9 mouse cellular contexts compared by ENCODE assay signal in genomic region chr9:54500832-54501452, GRCm38 (mm10). TPM values are rescaled to one million over a fixed set of nuclear protein-coding genes. Genes with fewer than 3 reads are reported as not detected.
DNase-seq lines count a peak whose midpoint lies in the region; ATAC-seq and TF ChIP-seq lines count a peak whose summit lies in the region.
"Had no signal": no experiment of that assay in that cellular context is flagged by ENCODE, and none has a peak within 500 bp of the region (broad histone marks: within the 10 kb centered on the region; RNA-seq: fewer than 3 reads in every experiment).

No protein-coding gene starts in this region.

- ATAC-seq in liver, embryonic 14.5 days (ENCODE audit: insufficient read depth), result peak; percentile 13; the same call in 1 of the 2 replicates
- peak; percentile 75; the same call in 1 of the 2 replicates for ATAC-seq in neural tube, embryonic 14.5 days (ENCODE audit: low read depth)

- no peaks in the 10 kb centered on the region for H3K9me3 ChIP-seq in CH12.LX (replicated peaks; ENCODE audit: low read length)
- H3K9me3 ChIP-seq in liver, embryonic 14.5 days (ENCODE audit: control insufficient read depth, low read length), result no peaks in the 10 kb centered on the region
- H3K9me3 ChIP-seq in neural tube, embryonic 14.5 days (ENCODE audit: control insufficient read depth, low read length), result no peaks in the 10 kb centered on the region

- TF ChIP-seq CTCF in CH12.LX (conservative IDR thresholded peaks at IDR 0.05 in 1 of 2, IDR thresholded peaks at IDR 0.05 in 1 of 2; ENCODE audit: low read depth in 2 of 2, low read length in 2 of 2), result no peak
- TF ChIP-seq CTCF in liver, embryonic 14.5 days (IDR thresholded peaks at IDR 0.05; ENCODE audit: low read depth), result no peak

- TF ChIP-seq POLR2A in CH12.LX (IDR thresholded peaks at IDR 0.05; ENCODE audit: low read depth, low read length), result no peak

- in situ Hi-C loops in CH12.LX (cut with MboI; ENCODE audit: low pct_ligation_motif_present, low pct_unique_long_range_greater_than_20kb, low sequenced_read_pairs), result no loop called here

- H3K79me2 ChIP-seq in CH12.LX (replicated peaks; ENCODE audit: control insufficient read depth, extremely low read depth, insufficient read depth, poor library complexity, severe bottlenecking), result peaks cover 14% of the 10 kb centered on the region

- peak overlapping the region; percentile 86 for H3K9ac ChIP-seq in CH12.LX (ENCODE audit: insufficient read depth, low read depth)
- no peak overlapping the region; the same call in 1 of the 2 replicates for H3K9ac ChIP-seq in liver, embryonic 14.5 days (replicated peaks)
- peak overlapping the region; percentile 93 for H3K9ac ChIP-seq in neural tube, embryonic 14.5 days (replicated peaks; ENCODE audit: low read depth, low read length)

- peaks cover 3 to 28% of the 10 kb centered on the region in 2 experiments for H3K4me1 ChIP-seq in CH12.LX (ENCODE audit: control insufficient read depth in 1 of 2, insufficient read depth in 2 of 2)
- 0 out of 4 replicates have a peak, but pooled peaks cover 0 to 2% of the 10 kb centered on the region in 2 experiments for H3K4me1 ChIP-seq in liver, embryonic 14.5 days (replicated peaks; ENCODE audit: control insufficient read depth in 2 of 2, insufficient read depth in 2 of 2, low read length in 1 of 2)
- H3K4me1 ChIP-seq in neural tube, embryonic 14.5 days (ENCODE audit: control insufficient read depth, insufficient read depth, low read length), result peaks cover 18% of the 10 kb centered on the region

- H3K36me3 ChIP-seq in CH12.LX (replicated peaks in 1 of 2; ENCODE audit: control insufficient read depth in 1 of 2, insufficient read depth in 1 of 2, low read length in 1 of 2), result peaks cover 0 to 3% of the 10 kb centered on the region in 2 experiments
- no peaks in the 10 kb centered on the region for H3K36me3 ChIP-seq in liver, embryonic 14.5 days (replicated peaks; ENCODE audit: control insufficient read depth, insufficient read depth, low read depth)
- H3K36me3 ChIP-seq in neural tube, embryonic 14.5 days (ENCODE audit: control insufficient read depth, insufficient read depth, low read length), result no peaks in the 10 kb centered on the region

- WGBS in liver, embryonic 14.5 days (ENCODE audit: insufficient replicate concordance), result under 1% methylated on average over 43 of the region's 43 CpGs
- WGBS in neural tube, embryonic 14.5 days, result under 1% methylated on average over 42 of the region's 43 CpGs

- dilution Hi-C loops in CH12.LX (cut with MboI; ENCODE audit: extremely low pct_ligation_motif_present, extremely low pct_unique_long_range_greater_than_20kb, low sequenced_read_pairs), result no loop called here

- H3K4me2 ChIP-seq in CH12.LX (ENCODE audit: insufficient read depth, low read depth, poor library complexity, severe bottlenecking), result peak overlapping the region; percentile 8
- H3K4me2 ChIP-seq in liver, embryonic 14.5 days (ENCODE audit: low read depth), result peak overlapping the region; percentile 79
- peak overlapping the region; percentile 62 for H3K4me2 ChIP-seq in neural tube, embryonic 14.5 days (ENCODE audit: low read depth, low read length)

- H3K27me3 ChIP-seq in CH12.LX (replicated peaks), result no peaks in the 10 kb centered on the region
- peaks cover 26% of the 10 kb centered on the region for H3K27me3 ChIP-seq in liver, embryonic 14.5 days (ENCODE audit: control insufficient read depth, insufficient read depth, low read length)
- H3K27me3 ChIP-seq in neural tube, embryonic 14.5 days (ENCODE audit: control insufficient read depth, insufficient read depth, low read length), result no peaks in the 10 kb centered on the region

- no peak for TF ChIP-seq RAD21 in CH12.LX (IDR thresholded peaks at IDR 0.05; ENCODE audit: low read depth, low read length)

- H3K4me3 ChIP-seq in CH12.LX (replicated peaks in 1 of 3; ENCODE audit: low read depth in 2 of 3, low read length in 2 of 3, poor library complexity in 1 of 3), result peak overlapping the region; percentile 59 to 94 (median 82)
- peak overlapping the region; percentile 58 to 65 for H3K4me3 ChIP-seq in liver, embryonic 14.5 days (ENCODE audit: insufficient read depth in 1 of 2, low read depth in 2 of 2, low read length in 2 of 2)
- H3K4me3 ChIP-seq in neural tube, embryonic 14.5 days (ENCODE audit: low read depth, low read length), result peak overlapping the region; percentile 81

- no peak for TF ChIP-seq EP300 in CH12.LX (IDR thresholded peaks at IDR 0.05; ENCODE audit: low read length)
- TF ChIP-seq EP300 in liver, embryonic 14.5 days (IDR thresholded peaks at IDR 0.05; ENCODE audit: low read depth), result no peak

- peak overlapping the region; percentile 59 for H3K27ac ChIP-seq in CH12.LX (ENCODE audit: insufficient read depth, low read depth)
- H3K27ac ChIP-seq in liver, embryonic 14.5 days, result no peak overlapping the region
- H3K27ac ChIP-seq in neural tube, embryonic 14.5 days (ENCODE audit: low read depth, low read length), result peak overlapping the region; percentile 86

- peak; percentile 20 for DNase-seq in adrenal gland, adult 8-10 months
- DNase-seq in adrenal gland, adult (ENCODE audit: inconsistent age in 2 of 2, low spot score in 1 of 2), result no peak
- peak; percentile 44 for DNase-seq in CH12.LX (ENCODE audit: extremely low read depth)
- DNase-seq in cerebellum, postnatal 10 days, result peak; percentile 79 to 83
- peak; percentile 41 for DNase-seq in gastrocnemius, postnatal 10 days
- peak; percentile 36 to 47 for DNase-seq in kidney, adult 8-10 months
- DNase-seq in liver, embryonic 14.5 days (ENCODE audit: low read depth in 3 of 3, low spot score in 3 of 3), result no peak

TF ChIP-seq in CH12.LX, 34 proteins besides CTCF, POLR2A, EP300 and RAD21 (continues in another document):
- TF ChIP-seq MXI1 (IDR thresholded peaks at IDR 0.05; ENCODE audit: low read depth, low read length) (no peak), IRF4 (IDR thresholded peaks at IDR 0.05; ENCODE audit: low read depth, low read length) (peak; percentile 37; the same call in 1 of the 2 replicates), SIN3A (IDR thresholded peaks at IDR 0.05; ENCODE audit: low read length) (peak; percentile 83), NRF1 (IDR thresholded peaks at IDR 0.05; ENCODE audit: low read depth, low read length) (no peak), BHLHE40 (IDR thresholded peaks at IDR 0.05; ENCODE audit: low read depth, low read length) (no peak), ETS1 (conservative IDR thresholded peaks at IDR 0.05; ENCODE audit: low read depth, low read length) (no peak; the same call in 1 of the 2 replicates), MEF2A (IDR thresholded peaks at IDR 0.05; ENCODE audit: borderline replicate concordance, low read depth, low read length) (no peak), JUND (conservative IDR thresholded peaks at IDR 0.05; ENCODE audit: low read depth, low read length) (no peak), CHD1 (IDR thresholded peaks at IDR 0.05; ENCODE audit: low read depth, low read length) (peak; percentile 75; the same call in 1 of the 2 replicates), MAX (IDR thresholded peaks at IDR 0.05; ENCODE audit: low read length) (0 out of 2 replicates have a peak, but pooled peaks have one; percentile 48), TCF12 (IDR thresholded peaks at IDR 0.05; ENCODE audit: low read depth, low read length) (no peak), ZNF384 (IDR thresholded peaks at IDR 0.05; ENCODE audit: low read depth, low read length) (peak; percentile 27; the same call in 1 of the 2 replicates), UBTF (IDR thresholded peaks at IDR 0.05; ENCODE audit: low read depth, low read length) (peak; percentile 80; the same call in 1 of the 2 replicates), HCFC1 (IDR thresholded peaks at IDR 0.05; ENCODE audit: low read depth, low read length) (peak; percentile 12; the same call in 1 of the 2 replicates), PAX5 (IDR thresholded peaks at IDR 0.05; ENCODE audit: low read length) (no peak), MYC (IDR thresholded peaks at IDR 0.05; ENCODE audit: low read depth, low read length) (no peak), RCOR1 (conservative IDR thresholded peaks at IDR 0.05; ENCODE audit: low read depth, low read length) (0 out of 2 replicates have a peak, but pooled peaks have one; percentile 52), USF1 (IDR thresholded peaks at IDR 0.05; ENCODE audit: low read depth, low read length) (no peak), ZMIZ1 (IDR thresholded peaks at IDR 0.05; ENCODE audit: low read depth, low read length) (0 out of 2 replicates have a peak, but pooled peaks have one; percentile 27), POLR2AphosphoS2 (IDR thresholded peaks at IDR 0.05; ENCODE audit: low read depth, low read length) (no peak), MAZ (IDR thresholded peaks at IDR 0.05; ENCODE audit: low read depth, low read length) (0 out of 2 replicates have a peak, but pooled peaks have one; percentile 35), NELFE (IDR thresholded peaks at IDR 0.05; ENCODE audit: low read depth, low read length) (peak; percentile 33; the same call in 1 of the 2 replicates)

RNA-seq across cellular contexts. Expression of gene Dmxl2, which starts 0.5 kb away (rescaled TPM):
- total RNA-seq in adrenal gland, adult 8-10 months (2022), result 10 to 100 TPM; 16.2 to 39.4 (median 24.3) TPM
- total RNA-seq in CH12.LX (2012; rRNA removed), result 20.1 and 23.7 TPM in 2 replicates
- 21.8 and 24.2 TPM in 2 replicates for total RNA-seq in CH12.LX (2014; rRNA removed)
- polyA plus RNA-seq in CH12.LX (2012; ENCODE audit: insufficient read length, low read depth), result 22.5 and 26.6 TPM in 2 replicates
- total RNA-seq in gastrocnemius, postnatal 10 days (2021), result 1 to 10 TPM; 5.5 to 7.0 TPM
- 0.92 and 0.99 TPM in 2 replicates for polyA plus RNA-seq in liver, embryonic 14.5 days (2012; rRNA removed)
- 0.78 and 0.98 TPM in 2 replicates for polyA plus RNA-seq in liver, embryonic 14.5 days (2014; fragmentation: Nextera tagmentation; extraction: Ambion mirVana)
- 72.6 and 104 TPM in 2 replicates for polyA plus RNA-seq in neural tube, embryonic 14.5 days (2014; fragmentation: Nextera tagmentation; extraction: Ambion mirVana)

RNA-seq across cellular contexts. Expression of gene Sh2d7, which starts 37.8 kb away (rescaled TPM):
- total RNA-seq in adrenal gland, adult 8-10 months (2022), result not detected
- total RNA-seq in CH12.LX (2012; rRNA removed), result 0.81 and 0.84 TPM in 2 replicates
- total RNA-seq in CH12.LX (2014; rRNA removed), result 0.83 and 0.90 TPM in 2 replicates
- polyA plus RNA-seq in CH12.LX (2012; ENCODE audit: insufficient read length, low read depth), result 0.52 and 0.56 TPM in 2 replicates
- not detected for total RNA-seq in gastrocnemius, postnatal 10 days (2021)
- not detected in 2 replicates for polyA plus RNA-seq in liver, embryonic 14.5 days (2012; rRNA removed)
- not detected in 2 replicates for polyA plus RNA-seq in liver, embryonic 14.5 days (2014; fragmentation: Nextera tagmentation; extraction: Ambion mirVana)
- not detected in 2 replicates for polyA plus RNA-seq in neural tube, embryonic 14.5 days (2014; fragmentation: Nextera tagmentation; extraction: Ambion mirVana)
- polyA plus RNA-seq: gonadal fat pad, adult 2 months had no signal

RNA-seq across cellular contexts. Expression of gene Cib2, which starts 59.1 kb away (rescaled TPM):
- total RNA-seq in adrenal gland, adult 8-10 months (2022), result 10 to 100 TPM; 26.1 to 39.4 (median 33.3) TPM
- 2.0 and 2.1 TPM in 2 replicates for total RNA-seq in CH12.LX (2012; rRNA removed)
- 3.3 and 3.4 TPM in 2 replicates for total RNA-seq in CH12.LX (2014; rRNA removed)
- 2.3 and 3.5 TPM in 2 replicates for polyA plus RNA-seq in CH12.LX (2012; ENCODE audit: insufficient read length, low read depth)
- 10 to 100 TPM; 23.6 to 23.9 TPM for total RNA-seq in gastrocnemius, postnatal 10 days (2021)
- polyA plus RNA-seq in liver, embryonic 14.5 days (2012; rRNA removed), result 0.84 and 0.86 TPM in 2 replicates
- polyA plus RNA-seq in liver, embryonic 14.5 days (2014; fragmentation: Nextera tagmentation; extraction: Ambion mirVana), result 1.8 and 2.2 TPM in 2 replicates
- polyA plus RNA-seq in neural tube, embryonic 14.5 days (2014; fragmentation: Nextera tagmentation; extraction: Ambion mirVana), result 67.5 and 80.4 TPM in 2 replicates

Comparison
In these comparisons a context has a peak if more than half of its experiments do, and no peak if none do; other contexts are left out.
1. DNase-seq: peak in adrenal gland, adult 8-10 months (single experiment), CH12.LX (single experiment), cerebellum, postnatal 10 days (2 of 2), gastrocnemius, postnatal 10 days (single experiment) and kidney, adult 8-10 months (2 of 2); none in adrenal gland, adult (0 of 2) and liver, embryonic 14.5 days (0 of 3).
2. H3K4me2 ChIP-seq: peak in every context shown above with its lines; median percentile 79 in liver, embryonic 14.5 days; 62 in neural tube, embryonic 14.5 days; 8 in CH12.LX.
3. RNA of gene Cib2, which starts 59.1 kb away (total RNA-seq): 26.1 to 39.4 TPM in adrenal gland, adult 8-10 months and 23.6 to 23.9 TPM in gastrocnemius, postnatal 10 days; 2.0 to 3.4 TPM in CH12.LX; every median in the first group is over 4 times any median in the second.
4. Peak in every context shown above with its lines, with median percentiles within 50 percentile points of each other: H3K4me3 ChIP-seq.